Mouse (Mus musculus) mature B cell (primary cell): ENCODE data around the gene Chaf1a.

ENCODE experiments used
- in situ Hi-C: fragments of 300-500 bp; cut with MboI; formaldehyde crosslinking; loops from 2 replicates; pipeline ENCODE4 v1.14.3; 2019

The Chaf1a gene

GRCm38 (mm10) chr17:56040030-56040856 is at the start of gene Chaf1a:
Gene Chaf1a (plus strand): TSS chr17:56040439.
- in situ Hi-C loops: no loop called here

GRCm38 (mm10) chr17:55996007-55996406 is 44.2 kb upstream of the Chaf1a start:
- in situ Hi-C loops: no loop called here

- in situ Hi-C loops: no loop called here
Measured at GRCm38 (mm10) chr17:55999794-56000499, 40.3 kb upstream of the Chaf1a start.

- in situ Hi-C loops: no loop called here
Measured at GRCm38 (mm10) chr17:56003000-56003399, 37.2 kb upstream of the Chaf1a start.

DNA sequence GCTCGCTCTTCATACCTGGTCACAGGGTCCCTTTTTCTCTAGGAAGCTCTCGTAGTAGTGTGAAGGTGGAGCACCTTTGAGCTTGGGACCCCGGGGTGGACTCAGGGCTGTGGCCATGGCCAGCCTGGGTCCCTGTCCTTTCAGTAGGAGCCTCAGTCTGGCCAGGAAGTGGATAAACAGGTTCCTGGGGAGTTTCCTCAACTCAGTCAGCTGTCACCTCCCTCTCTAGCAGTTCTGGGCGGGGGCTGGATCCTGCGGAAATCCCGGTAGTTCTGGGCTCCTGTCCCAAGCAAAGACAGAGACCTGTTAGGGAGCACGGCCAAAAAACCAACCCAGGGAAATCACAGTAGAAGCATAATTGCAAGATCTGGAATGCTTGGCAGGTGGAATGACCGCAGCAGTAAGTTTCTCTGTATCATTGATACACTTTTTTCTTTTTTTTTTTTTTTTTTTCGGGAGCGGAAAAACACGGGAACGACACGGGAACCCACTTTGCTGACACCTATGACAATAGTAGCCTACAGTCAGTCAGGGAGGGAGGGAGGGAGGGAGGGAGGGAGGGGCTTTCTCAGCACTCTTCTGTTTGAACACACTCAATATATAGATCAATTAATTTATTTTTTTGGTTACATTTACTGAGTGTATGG is 34.7 kb upstream of the Chaf1a start, which contains the start of the genes Stap2 and Mpnd:
Gene Stap2, minus strand, starts transcription at position 170 of the 647 bp plus-strand sequence.
Gene Mpnd, plus strand, starts transcription at position 297 of the 647 bp plus-strand sequence.
- in situ Hi-C loops: no loop called here

DNA sequence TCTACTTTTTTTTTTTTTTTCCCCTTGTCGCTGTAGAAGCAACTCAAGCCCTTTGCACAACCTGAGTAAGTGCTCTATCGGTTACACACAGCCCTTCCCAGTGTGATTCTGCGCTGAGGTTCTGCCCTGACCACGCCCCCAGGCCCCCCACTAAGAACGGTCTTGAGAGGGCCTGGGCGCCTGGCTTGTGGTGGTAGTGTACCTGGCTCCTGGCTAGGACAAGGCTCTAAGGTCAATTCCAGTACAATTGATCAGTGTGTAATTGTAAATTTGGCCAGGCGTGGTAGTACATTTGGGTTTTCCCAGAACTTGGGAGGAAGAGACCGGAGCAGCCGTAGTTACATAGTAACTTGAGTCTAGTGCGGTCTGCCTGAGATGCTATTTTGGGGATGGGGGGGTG is 33.3 kb upstream of the Chaf1a start:
- in situ Hi-C loops: no loop called here

GRCm38 (mm10) chr17:56007444-56008355 is 32.5 kb upstream of the Chaf1a start:
- in situ Hi-C loops: no loop called here

GRCm38 (mm10) chr17:56008356-56009087 is 31.7 kb upstream of the Chaf1a start:
- in situ Hi-C loops: no loop called here

DNA sequence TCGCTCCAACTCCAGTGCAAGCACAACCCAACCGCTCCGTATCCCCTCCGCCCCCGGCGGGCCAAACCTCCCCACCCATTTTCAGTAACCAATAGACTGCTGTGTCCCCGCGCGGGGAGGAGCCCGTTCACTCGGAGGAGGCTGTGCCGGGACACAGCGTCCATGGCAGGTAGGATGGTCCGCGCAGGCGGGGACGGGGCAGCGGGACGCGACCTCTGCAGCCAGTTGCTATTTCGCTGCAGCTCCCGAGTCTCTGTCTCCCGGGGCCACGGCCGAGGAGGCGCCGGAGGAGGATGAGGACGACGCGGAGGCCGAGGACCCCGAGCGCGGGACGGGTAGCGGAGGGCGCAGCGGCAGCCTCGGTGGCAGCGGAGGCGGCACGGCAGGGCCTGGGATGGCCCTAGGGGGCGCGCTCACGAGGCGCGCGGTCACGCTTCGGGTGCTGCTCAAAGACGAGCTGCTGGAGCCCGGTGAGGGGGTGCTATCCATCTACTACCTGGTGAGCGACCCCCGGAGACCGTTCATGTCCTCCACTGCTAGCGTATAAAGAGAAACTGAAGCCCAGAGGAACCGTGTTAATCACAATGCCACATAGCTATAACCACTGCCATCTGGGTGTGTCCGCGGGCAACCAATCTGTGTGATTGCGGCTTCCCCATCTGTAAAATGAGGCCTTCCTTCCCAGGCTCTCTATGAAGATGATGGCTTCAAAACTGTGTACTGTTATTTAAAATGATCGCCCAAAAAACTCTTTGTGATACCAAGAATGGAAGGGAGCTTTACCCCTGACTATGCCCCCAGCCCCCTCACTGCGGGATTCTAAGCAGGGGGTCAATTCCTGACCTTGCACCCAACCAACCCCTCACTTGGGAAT is 30.9 kb upstream of the Chaf1a start:
- in situ Hi-C loops: no loop called here

- in situ Hi-C loops: no loop called here
Measured at GRCm38 (mm10) chr17:56009962-56010240, 30.3 kb upstream of the Chaf1a start.

GRCm38 (mm10) chr17:56010255-56010654 is 30.0 kb upstream of the Chaf1a start:
- in situ Hi-C loops: no loop called here

GRCm38 (mm10) chr17:56010681-56011080 is 29.6 kb upstream of the Chaf1a start:
- in situ Hi-C loops: no loop called here

- in situ Hi-C loops: no loop called here
Measured at GRCm38 (mm10) chr17:56011441-56011840, 28.8 kb upstream of the Chaf1a start.

- in situ Hi-C loops: no loop called here
Measured at GRCm38 (mm10) chr17:56015293-56015692, 24.9 kb upstream of the Chaf1a start.

GRCm38 (mm10) chr17:56016382-56016781 is 23.9 kb upstream of the Chaf1a start:
- in situ Hi-C loops: no loop called here

DNA sequence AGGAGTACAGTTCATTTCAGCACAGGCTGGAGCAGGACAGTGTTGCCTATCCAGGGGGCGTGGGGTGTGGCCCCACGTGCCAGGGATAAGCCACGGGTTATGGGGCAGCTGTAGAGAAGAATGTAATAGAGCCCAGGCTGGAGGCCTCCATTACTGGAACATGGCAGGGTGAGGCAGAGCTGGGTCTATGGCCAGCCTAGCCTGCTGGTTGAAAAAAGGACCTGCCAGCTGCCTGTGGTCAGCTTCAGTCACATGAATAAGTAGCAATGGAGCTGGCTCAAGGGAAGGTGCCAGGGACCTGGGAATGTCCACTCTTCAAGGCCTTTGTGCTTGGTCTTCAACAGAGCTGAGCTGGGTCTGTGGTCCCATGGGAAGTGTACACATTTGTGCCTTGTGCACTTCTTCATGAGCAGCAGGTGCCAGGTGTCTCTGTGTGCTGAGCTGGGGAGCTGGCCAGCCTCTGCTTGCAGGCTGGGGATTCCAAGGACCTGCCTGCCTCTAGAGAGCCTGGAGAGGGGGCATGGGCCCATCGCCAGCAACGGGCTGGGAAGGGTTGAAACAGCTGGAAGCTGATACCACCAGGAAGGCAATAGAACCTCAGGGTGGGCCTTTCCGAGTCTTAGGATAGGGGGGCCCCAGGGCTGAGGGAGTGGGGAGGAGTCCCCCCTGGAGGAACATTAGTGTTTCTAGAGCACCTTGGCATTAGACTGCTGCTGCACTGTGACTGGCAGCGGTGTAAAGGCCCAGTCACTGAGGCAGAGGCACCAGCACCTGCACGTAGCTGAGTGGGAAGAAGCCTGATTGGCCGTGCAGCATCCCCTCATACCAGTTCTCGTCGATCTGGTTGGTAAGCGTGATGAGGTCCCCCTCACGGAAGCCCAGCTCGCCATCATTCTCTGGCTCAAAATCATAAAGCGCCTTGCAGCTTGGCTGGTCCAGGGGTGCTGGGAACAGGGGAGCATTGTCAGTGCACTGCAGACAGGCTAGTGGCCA is 23.1 kb upstream of the Chaf1a start:
- in situ Hi-C loops: no loop called here

GRCm38 (mm10) chr17:56017848-56018247 is 22.4 kb upstream of the Chaf1a start:
- in situ Hi-C loops: no loop called here

- in situ Hi-C loops: no loop called here
Measured at GRCm38 (mm10) chr17:56018347-56019131, 21.7 kb upstream of the Chaf1a start.
